Mouse (Mus musculus): ENCODE data around the gene Pnma5. TPM values are rescaled to one million over a fixed set of nuclear protein-coding genes. Genes with fewer than 3 reads are reported as not detected.
A peak's percentile ranks its signal among the peaks of the same experiment; 100 is the strongest.

Gene Pnma5
- total and polyA plus RNA-seq, 2 experiments from 2014 or later = not detected

GRCm38 (mm10) chrX:72990581-72990980 is 46.3 kb downstream of the Pnma5 start:
- no peak for TF ChIP-seq EP300 (IDR thresholded peaks at IDR 0.05; ENCODE audit: low read depth)
- no peak for TF ChIP-seq CTCF (IDR thresholded peaks at IDR 0.05; ENCODE audit: low read depth)
- Histone ChIP-seq H3K9me3 (replicated peaks; ENCODE audit: control insufficient read depth, low read length) (no peaks in the 10 kb centered on the region), H3K9ac (replicated peaks; ENCODE audit: low read depth, low read length) (no peak overlapping the region), H3K4me2 (ENCODE audit: low read depth, low read length) (no peak overlapping the region), H3K4me3 (ENCODE audit: low read depth, low read length) (no peak overlapping the region), H3K4me1 (ENCODE audit: control insufficient read depth, insufficient read depth) (no peaks in the 10 kb centered on the region), H3K36me3 (replicated peaks; ENCODE audit: control insufficient read depth, insufficient read depth, low read length) (no peaks in the 10 kb centered on the region), H3K27me3 (ENCODE audit: control insufficient read depth, insufficient read depth, low read length) (no peaks in the 10 kb centered on the region), H3K27ac (ENCODE audit: low read depth) (no peak overlapping the region)
- ATAC-seq (ENCODE audit: insufficient read depth, low read depth) (no peak), DNase-seq (ENCODE audit: low spot score) (no peak)
- 52% methylated on average over 3 of the region's 3 CpGs for WGBS

- Histone ChIP-seq H3K27me3 (ENCODE audit: control insufficient read depth, insufficient read depth, low read length) (no peaks in the 10 kb centered on the region), H3K4me2 (ENCODE audit: low read depth, low read length) (no peak overlapping the region), H3K27ac (ENCODE audit: low read depth) (no peak overlapping the region), H3K9ac (replicated peaks; ENCODE audit: low read depth, low read length) (no peak overlapping the region), H3K4me3 (ENCODE audit: low read depth, low read length) (no peak overlapping the region), H3K36me3 (replicated peaks; ENCODE audit: control insufficient read depth, insufficient read depth, low read length) (no peaks in the 10 kb centered on the region), H3K9me3 (replicated peaks; ENCODE audit: control insufficient read depth, low read length) (no peaks in the 10 kb centered on the region), H3K4me1 (ENCODE audit: control insufficient read depth, insufficient read depth) (no peaks in the 10 kb centered on the region)
- WGBS = 80% methylated on average over 3 of the region's 3 CpGs
- ATAC-seq (ENCODE audit: insufficient read depth, low read depth) (no peak), DNase-seq (ENCODE audit: low spot score) (no peak)
- TF ChIP-seq CTCF (IDR thresholded peaks at IDR 0.05; ENCODE audit: low read depth) (no peak), EP300 (IDR thresholded peaks at IDR 0.05; ENCODE audit: low read depth) (no peak)
These were observed 48.5 kb downstream of the Pnma5 start for GRCm38 (mm10) chrX:72988431-72988830.

DNA sequence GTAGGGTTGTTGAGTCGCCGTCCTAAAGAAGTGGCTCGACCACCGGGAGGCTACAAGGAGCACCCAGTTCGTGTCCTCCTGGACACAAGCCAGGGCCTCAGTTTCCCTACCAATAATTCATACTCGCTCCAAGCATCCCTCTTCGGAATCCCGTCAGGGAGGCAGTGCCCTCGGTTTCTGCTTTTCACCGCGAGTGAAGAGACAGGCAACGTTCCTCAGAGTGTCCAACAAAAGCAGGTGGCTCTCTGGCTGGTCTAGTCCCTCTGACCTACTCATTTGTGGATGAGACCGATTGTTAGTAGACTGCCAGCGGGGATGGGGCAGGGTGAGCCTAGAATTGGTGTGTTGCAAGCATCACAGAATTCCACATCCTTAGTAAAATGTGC is 49.4 kb downstream of the Pnma5 start:
- peak overlapping the region; percentile 30; the same call in 1 of the 2 replicates for H3K9ac ChIP-seq (replicated peaks; ENCODE audit: low read depth, low read length)
- peak overlapping the region; percentile 45 for H3K4me3 ChIP-seq (ENCODE audit: low read depth, low read length)
- H3K9me3 ChIP-seq (replicated peaks; ENCODE audit: control insufficient read depth, low read length) = no peaks in the 10 kb centered on the region
- H3K27me3 ChIP-seq (ENCODE audit: control insufficient read depth, insufficient read depth, low read length) = no peaks in the 10 kb centered on the region
- H3K36me3 ChIP-seq (replicated peaks; ENCODE audit: control insufficient read depth, insufficient read depth, low read length) = no peaks in the 10 kb centered on the region
- no peak for DNase-seq (ENCODE audit: low spot score)
- TF ChIP-seq EP300 (IDR thresholded peaks at IDR 0.05; ENCODE audit: low read depth) = no peak
- TF ChIP-seq CTCF (IDR thresholded peaks at IDR 0.05; ENCODE audit: low read depth) = no peak
- no peak for ATAC-seq (ENCODE audit: insufficient read depth, low read depth)
- WGBS = 28% methylated on average over 14 of the region's 14 CpGs
- H3K4me2 ChIP-seq (ENCODE audit: low read depth, low read length) = peak overlapping the region; percentile 70
- no peaks in the 10 kb centered on the region for H3K4me1 ChIP-seq (ENCODE audit: control insufficient read depth, insufficient read depth)
- no peak overlapping the region for H3K27ac ChIP-seq (ENCODE audit: low read depth)

DNA sequence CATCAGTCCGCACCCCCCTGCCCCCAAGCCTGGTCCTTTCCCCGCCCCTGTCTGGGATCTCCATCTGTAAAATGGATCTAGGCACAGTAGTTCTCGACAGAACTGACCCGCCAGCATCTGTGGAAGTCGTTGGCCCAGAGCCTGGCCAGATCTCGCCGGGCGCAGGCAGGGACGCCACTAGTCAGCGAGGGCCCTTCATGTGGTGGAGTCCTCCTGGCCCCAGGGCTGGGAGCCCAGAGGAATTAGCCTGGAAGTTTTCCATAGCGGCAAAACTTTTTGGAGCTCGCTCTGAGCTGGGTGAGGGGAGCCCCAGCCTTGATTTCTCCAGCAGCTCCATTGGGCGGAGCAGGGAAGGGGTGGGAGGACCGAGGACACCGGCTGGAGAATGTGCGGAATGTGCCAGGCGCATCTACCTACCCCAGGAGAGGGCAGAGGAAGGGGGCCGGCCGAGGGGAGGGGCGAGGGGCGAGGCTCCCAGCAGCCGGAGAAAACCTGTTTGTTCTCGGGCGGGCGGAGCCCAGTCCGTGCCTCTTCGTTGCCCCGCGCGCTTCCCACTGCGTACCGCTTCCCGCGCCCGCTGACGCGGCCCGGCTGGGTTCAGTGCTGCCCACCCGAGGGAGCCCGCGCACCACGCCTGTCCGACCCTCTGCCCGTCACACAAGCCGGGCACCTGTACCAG is 49.9 kb downstream of the Pnma5 start, which contains the start of gene Zfp185:
TSS of gene Zfp185 (plus strand) at position 499 of the 679 bp plus-strand sequence.
- TF ChIP-seq EP300 (IDR thresholded peaks at IDR 0.05; ENCODE audit: low read depth) = no peak
- no peak for TF ChIP-seq CTCF (IDR thresholded peaks at IDR 0.05; ENCODE audit: low read depth)
- ATAC-seq (ENCODE audit: insufficient read depth, low read depth) (peak; percentile 81), DNase-seq (ENCODE audit: low spot score) (no peak)
- H3K4me2 ChIP-seq (ENCODE audit: low read depth, low read length) = peak within 1 kb of the TSS; percentile 70
- H3K36me3 ChIP-seq (replicated peaks; ENCODE audit: control insufficient read depth, insufficient read depth, low read length) = no peaks in the 10 kb centered on the region
- H3K27ac ChIP-seq (ENCODE audit: low read depth) = no peak within 1 kb of the TSS
- peak within 1 kb of the TSS; percentile 30; the same call in 1 of the 2 replicates for H3K9ac ChIP-seq (replicated peaks; ENCODE audit: low read depth, low read length)
- H3K4me3 ChIP-seq (ENCODE audit: low read depth, low read length) = peak within 1 kb of the TSS; percentile 45
- 19% methylated on average over 36 of the region's 45 CpGs for WGBS
- no peaks in the 10 kb centered on the region for H3K4me1 ChIP-seq (ENCODE audit: control insufficient read depth, insufficient read depth)
- H3K9me3 ChIP-seq (replicated peaks; ENCODE audit: control insufficient read depth, low read length) = no peaks in the 10 kb centered on the region
- no peaks in the 10 kb centered on the region for H3K27me3 ChIP-seq (ENCODE audit: control insufficient read depth, insufficient read depth, low read length)

- no peak for ATAC-seq (ENCODE audit: insufficient read depth, low read depth)
These were observed 51.3 kb downstream of the Pnma5 start for GRCm38 (mm10) chrX:72985607-72986006.

More at GRCm38 (mm10) chrX:72985607-72986006, 51.3 kb downstream of the Pnma5 start:
- 60% methylated on average over 2 of the region's 2 CpGs for whole genome bisulfite sequencing
- Histone ChIP-seq H3K4me2 (ENCODE audit: low read depth, low read length) (no peak overlapping the region), H3K4me3 (ENCODE audit: low read depth, low read length) (no peak overlapping the region), H3K9me3 (replicated peaks; ENCODE audit: control insufficient read depth, low read length) (no peaks in the 10 kb centered on the region), H3K9ac (replicated peaks; ENCODE audit: low read depth, low read length) (no peak overlapping the region), H3K36me3 (replicated peaks; ENCODE audit: control insufficient read depth, insufficient read depth, low read length) (no peaks in the 10 kb centered on the region), H3K4me1 (ENCODE audit: control insufficient read depth, insufficient read depth) (no peaks in the 10 kb centered on the region), H3K27me3 (ENCODE audit: control insufficient read depth, insufficient read depth, low read length) (no peaks in the 10 kb centered on the region), H3K27ac (ENCODE audit: low read depth) (no peak overlapping the region)
- no peak for DNase-seq (ENCODE audit: low spot score)
- TF ChIP-seq EP300 (IDR thresholded peaks at IDR 0.05; ENCODE audit: low read depth) (no peak), CTCF (IDR thresholded peaks at IDR 0.05; ENCODE audit: low read depth) (no peak)

MicroRNA genes within 50 kb of the gene (microRNA counts, 519-probe panel; counts per million panel counts)
- microRNA mmu-miR-2137 = not detected

Small RNA genes lying within 50 kb of the gene (microRNA-seq; reads per million reads assigned to microRNA genes)
- 1.6 reads per million for gene Mir2137

Other genes with a start within 250 kb of the Pnma5 start
- 0.46 TPM in 1 of 2 replicates, not detected in the other for gene Gabrq, start 211.9 kb downstream of the Pnma5 start, total RNA-seq (2014; rRNA removed; ENCODE audit: low replicate concordance)
- 0.05 TPM in 1 of 2 replicates, not detected in the other for gene Gabrq, start 211.9 kb downstream of the Pnma5 start, polyA plus RNA-seq (2015; fragmentation: Nextera tagmentation; extraction: Ambion mirVana)
- gene Cetn2, start 118.7 kb downstream of the Pnma5 start, total RNA-seq (2014; rRNA removed; ENCODE audit: low replicate concordance) = 16.8 and 24.7 TPM in 2 replicates
- gene Cetn2, start 118.7 kb downstream of the Pnma5 start, polyA plus RNA-seq (2015; fragmentation: Nextera tagmentation; extraction: Ambion mirVana) = 62.0 and 62.5 TPM in 2 replicates
- gene Nsdhl, start 118.5 kb downstream of the Pnma5 start, total RNA-seq (2014; rRNA removed; ENCODE audit: low replicate concordance) = 5.6 and 12.6 TPM in 2 replicates
- 11.8 and 12.7 TPM in 2 replicates for gene Nsdhl, start 118.5 kb downstream of the Pnma5 start, polyA plus RNA-seq (2015; fragmentation: Nextera tagmentation; extraction: Ambion mirVana)
- gene Zfp185, start 49.8 kb downstream of the Pnma5 start, total RNA-seq (2014; rRNA removed; ENCODE audit: low replicate concordance) = 0.46 and 0.61 TPM in 2 replicates
- gene Zfp185, start 49.8 kb downstream of the Pnma5 start, polyA plus RNA-seq (2015; fragmentation: Nextera tagmentation; extraction: Ambion mirVana) = 1.5 TPM in 2 replicates
- gene Pnma3, start 27.7 kb upstream of the Pnma5 start, total RNA-seq (2014; rRNA removed; ENCODE audit: low replicate concordance) = not detected in 2 replicates
- not detected in 2 replicates for gene Pnma3, start 27.7 kb upstream of the Pnma5 start, polyA plus RNA-seq (2015; fragmentation: Nextera tagmentation; extraction: Ambion mirVana)
- 0.23 TPM in 1 of 2 replicates, not detected in the other for gene Xlr4a, start 45.4 kb upstream of the Pnma5 start, total RNA-seq (2014; rRNA removed; ENCODE audit: low replicate concordance)
- gene Xlr4a, start 45.4 kb upstream of the Pnma5 start, polyA plus RNA-seq (2015; fragmentation: Nextera tagmentation; extraction: Ambion mirVana) = 2.2 TPM in 1 of 2 replicates, not detected in the other
- 9.2 TPM in 1 of 2 replicates, not detected in the other for gene Xlr3a, start 60.0 kb upstream of the Pnma5 start, total RNA-seq (2014; rRNA removed; ENCODE audit: low replicate concordance)
- gene Xlr3a, start 60.0 kb upstream of the Pnma5 start, polyA plus RNA-seq (2015; fragmentation: Nextera tagmentation; extraction: Ambion mirVana) = 0.34 and 2.3 TPM in 2 replicates
- not detected in 2 replicates for gene Gm14685, start 79.9 kb upstream of the Pnma5 start, total RNA-seq (2014; rRNA removed; ENCODE audit: low replicate concordance)
- not detected in 2 replicates for gene Gm14685, start 79.9 kb upstream of the Pnma5 start, polyA plus RNA-seq (2015; fragmentation: Nextera tagmentation; extraction: Ambion mirVana)
- not detected in 2 replicates for gene Xlr5b, start 111.7 kb upstream of the Pnma5 start, total RNA-seq (2014; rRNA removed; ENCODE audit: low replicate concordance)
- not detected in 2 replicates for gene Xlr5b, start 111.7 kb upstream of the Pnma5 start, polyA plus RNA-seq (2015; fragmentation: Nextera tagmentation; extraction: Ambion mirVana)
- gene DXBay18, start 112.3 kb upstream of the Pnma5 start, total RNA-seq (2014; rRNA removed; ENCODE audit: low replicate concordance) = not detected in 2 replicates
- not detected in 2 replicates for gene DXBay18, start 112.3 kb upstream of the Pnma5 start, polyA plus RNA-seq (2015; fragmentation: Nextera tagmentation; extraction: Ambion mirVana)
- gene Spin2d, start 139.9 kb upstream of the Pnma5 start, total RNA-seq (2014; rRNA removed; ENCODE audit: low replicate concordance) = not detected in 2 replicates
- gene Spin2d, start 139.9 kb upstream of the Pnma5 start, polyA plus RNA-seq (2015; fragmentation: Nextera tagmentation; extraction: Ambion mirVana) = not detected in 2 replicates
- gene Xlr3b, start 155.1 kb upstream of the Pnma5 start, total RNA-seq (2014; rRNA removed; ENCODE audit: low replicate concordance) = 2.3 TPM in 1 of 2 replicates, not detected in the other
- gene Xlr3b, start 155.1 kb upstream of the Pnma5 start, polyA plus RNA-seq (2015; fragmentation: Nextera tagmentation; extraction: Ambion mirVana) = 1.0 and 4.1 TPM in 2 replicates
- not detected in 2 replicates for gene Xlr4b, start 177.2 kb upstream of the Pnma5 start, total RNA-seq (2014; rRNA removed; ENCODE audit: low replicate concordance)
- 0.90 TPM in 1 of 2 replicates, not detected in the other for gene Xlr4b, start 177.2 kb upstream of the Pnma5 start, polyA plus RNA-seq (2015; fragmentation: Nextera tagmentation; extraction: Ambion mirVana)
- gene F8a, start 191.2 kb upstream of the Pnma5 start, total RNA-seq (2014; rRNA removed; ENCODE audit: low replicate concordance) = 16.0 and 20.7 TPM in 2 replicates
- 12.3 and 12.4 TPM in 2 replicates for gene F8a, start 191.2 kb upstream of the Pnma5 start, polyA plus RNA-seq (2015; fragmentation: Nextera tagmentation; extraction: Ambion mirVana)
- not detected in 2 replicates for gene Xlr4c, start 206.0 kb upstream of the Pnma5 start, total RNA-seq (2014; rRNA removed; ENCODE audit: low replicate concordance)
- gene Xlr4c, start 206.0 kb upstream of the Pnma5 start, polyA plus RNA-seq (2015; fragmentation: Nextera tagmentation; extraction: Ambion mirVana) = 0.38 TPM in 1 of 2 replicates, not detected in the other
- gene Xlr3c, start 228.3 kb upstream of the Pnma5 start, total RNA-seq (2014; rRNA removed; ENCODE audit: low replicate concordance) = not detected in 2 replicates
- not detected in 2 replicates for gene Xlr3c, start 228.3 kb upstream of the Pnma5 start, polyA plus RNA-seq (2015; fragmentation: Nextera tagmentation; extraction: Ambion mirVana)

Data from heart, postnatal 0 days (tissue).